Mouse (Mus musculus) liver (tissue): Measurements from ENCODE around the gene Tmem158.

Experiments used
- DNase-seq: peaks from one replicate; pipeline ENCODE4 v3.0.0-alpha.2; 2020; ENCODE audit warnings: mixed read lengths

The Tmem158 gene

GRCm38 (mm10) chr9:123260611-123261021 is at the start of gene Tmem158:
Gene Tmem158 (minus strand): TSS chr9:123260764.
- DNase-seq, result peak; percentile 93

- DNase-seq, result no peak
Measured at GRCm38 (mm10) chr9:123309685-123310365, 49.3 kb upstream of the Tmem158 start.

GRCm38 (mm10) chr9:123309073-123309472 is 48.5 kb upstream of the Tmem158 start:
- no peak for DNase-seq

- no peak for DNase-seq
Measured at GRCm38 (mm10) chr9:123304917-123305316, 44.4 kb upstream of the Tmem158 start.

GRCm38 (mm10) chr9:123303952-123304351 is 43.4 kb upstream of the Tmem158 start:
- DNase-seq, result no peak

- DNase-seq, result no peak
Measured at GRCm38 (mm10) chr9:123302759-123303313, 42.3 kb upstream of the Tmem158 start.

GRCm38 (mm10) chr9:123297862-123298261 is 37.3 kb upstream of the Tmem158 start:
- DNase-seq, result no peak

GRCm38 (mm10) chr9:123296229-123296628 is 35.7 kb upstream of the Tmem158 start:
- no peak for DNase-seq

- no peak for DNase-seq
Measured at GRCm38 (mm10) chr9:123294581-123294980, 34.0 kb upstream of the Tmem158 start.

GRCm38 (mm10) chr9:123288378-123288777 is 27.8 kb upstream of the Tmem158 start:
- no peak for DNase-seq

GRCm38 (mm10) chr9:123285623-123286022 is 25.1 kb upstream of the Tmem158 start:
- peak; percentile 29 for DNase-seq

GRCm38 (mm10) chr9:123280775-123281174 is 20.2 kb upstream of the Tmem158 start:
- no peak for DNase-seq

GRCm38 (mm10) chr9:123278003-123278402 is 17.4 kb upstream of the Tmem158 start:
- DNase-seq, result no peak

GRCm38 (mm10) chr9:123275373-123275772 is 14.8 kb upstream of the Tmem158 start:
- no peak for DNase-seq

GRCm38 (mm10) chr9:123274674-123275073 is 14.1 kb upstream of the Tmem158 start:
- DNase-seq, result no peak

- DNase-seq, result no peak
Measured at GRCm38 (mm10) chr9:123273876-123274275, 13.3 kb upstream of the Tmem158 start.

- no peak for DNase-seq
Measured at GRCm38 (mm10) chr9:123271552-123271951, 11.0 kb upstream of the Tmem158 start.

GRCm38 (mm10) chr9:123269906-123270558 is 9.5 kb upstream of the Tmem158 start:
- no peak for DNase-seq

GRCm38 (mm10) chr9:123259896-123260610 is 511 bp downstream of the Tmem158 start:
- DNase-seq, result peak; percentile 51

GRCm38 (mm10) chr9:123259461-123259895 is 1.1 kb downstream of the Tmem158 start:
- DNase-seq, result peak; percentile 77

GRCm38 (mm10) chr9:123258796-123259195 is 1.8 kb downstream of the Tmem158 start:
- no peak for DNase-seq

- DNase-seq, result no peak
Measured at GRCm38 (mm10) chr9:123255736-123256135, 4.8 kb downstream of the Tmem158 start.

GRCm38 (mm10) chr9:123247992-123248391 is 12.6 kb downstream of the Tmem158 start:
- DNase-seq, result no peak
